Mouse (Mus musculus): ENCODE data around the gene Fgf15. TPM values are rescaled to one million over a fixed set of nuclear protein-coding genes. Genes with fewer than 3 reads are reported as not detected.

Fgf15 gene
- total and polyA plus RNA-seq, 3 experiments = not detected

DNA sequence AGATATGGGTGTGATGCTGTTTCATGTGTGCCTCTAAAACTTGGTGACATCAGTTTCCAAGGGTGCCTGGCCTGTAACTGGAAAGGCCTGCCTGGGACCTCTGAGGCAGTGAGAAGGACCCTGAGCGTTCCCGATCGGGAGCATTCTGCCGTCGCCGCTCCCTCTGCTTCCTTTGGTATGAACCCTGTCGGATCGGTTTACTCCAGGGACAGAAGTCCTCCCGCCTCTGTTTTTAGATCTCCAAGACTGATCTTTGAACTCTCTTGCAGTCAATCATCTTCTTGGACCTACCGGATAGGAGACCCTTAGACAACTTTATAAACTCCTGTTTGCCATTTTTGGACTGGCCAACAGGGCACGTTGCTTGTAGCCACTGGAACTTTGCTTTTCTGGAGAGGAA, 33.1 kb upstream of the Fgf15 start:
- peaks cover 52% of the 10 kb centered on the region for H3K27me3 ChIP-seq (replicated peaks)
- no peak overlapping the region for H3K27ac ChIP-seq (ENCODE audit: insufficient read depth, low read depth)
- dilution Hi-C loops (cut with MboI; ENCODE audit: extremely low pct_ligation_motif_present, extremely low pct_unique_long_range_greater_than_20kb, low sequenced_read_pairs) = no loop called here
- H3K9ac ChIP-seq (ENCODE audit: insufficient read depth, low read depth) = no peak overlapping the region
- TF ChIP-seq ELF1 (IDR thresholded peaks at IDR 0.05; ENCODE audit: low read depth, low read length) = no peak
- TF ChIP-seq MAFK (IDR thresholded peaks at IDR 0.05; ENCODE audit: insufficient replicate concordance, low read length) = no peak
- TF ChIP-seq PAX5 (IDR thresholded peaks at IDR 0.05; ENCODE audit: low read length) = no peak
- TF ChIP-seq MXI1 (IDR thresholded peaks at IDR 0.05; ENCODE audit: low read depth, low read length) = no peak
- TF ChIP-seq E2F4 (IDR thresholded peaks at IDR 0.05; ENCODE audit: insufficient replicate concordance, low read depth, low read length) = no peak
- no peak for TF ChIP-seq ZNF384 (IDR thresholded peaks at IDR 0.05; ENCODE audit: low read depth, low read length)
- no peak for TF ChIP-seq ZMIZ1 (IDR thresholded peaks at IDR 0.05; ENCODE audit: low read depth, low read length)
- no peak for TF ChIP-seq GABPA (IDR thresholded peaks at IDR 0.05; ENCODE audit: insufficient replicate concordance, low read depth, low read length)
- TF ChIP-seq BHLHE40 (IDR thresholded peaks at IDR 0.05; ENCODE audit: low read depth, low read length) = no peak
- H3K36me3 ChIP-seq (replicated peaks in 1 of 2; ENCODE audit: control insufficient read depth in 1 of 2, insufficient read depth in 1 of 2, low read length in 1 of 2) = no peaks in the 10 kb centered on the region
- H3K79me2 ChIP-seq (replicated peaks; ENCODE audit: control insufficient read depth, extremely low read depth, insufficient read depth, poor library complexity, severe bottlenecking) = no peaks in the 10 kb centered on the region
- no peak overlapping the region for H3K4me2 ChIP-seq (ENCODE audit: insufficient read depth, low read depth, poor library complexity, severe bottlenecking)
- H3K9me3 ChIP-seq (replicated peaks; ENCODE audit: low read length) = peaks cover 12% of the 10 kb centered on the region
- DNase-seq (ENCODE audit: extremely low read depth) = no peak
- in situ Hi-C loops (cut with MboI; ENCODE audit: low pct_ligation_motif_present, low pct_unique_long_range_greater_than_20kb, low sequenced_read_pairs) = no loop called here
- no peak overlapping the region for H3K4me3 ChIP-seq (replicated peaks in 1 of 3; ENCODE audit: low read depth in 2 of 3, low read length in 2 of 3, poor library complexity in 1 of 3)
- peaks cover 0 to 2% of the 10 kb centered on the region in 2 experiments; a peak in 1 of 4 replicates for H3K4me1 ChIP-seq (ENCODE audit: control insufficient read depth in 1 of 2, insufficient read depth in 2 of 2)

DNA sequence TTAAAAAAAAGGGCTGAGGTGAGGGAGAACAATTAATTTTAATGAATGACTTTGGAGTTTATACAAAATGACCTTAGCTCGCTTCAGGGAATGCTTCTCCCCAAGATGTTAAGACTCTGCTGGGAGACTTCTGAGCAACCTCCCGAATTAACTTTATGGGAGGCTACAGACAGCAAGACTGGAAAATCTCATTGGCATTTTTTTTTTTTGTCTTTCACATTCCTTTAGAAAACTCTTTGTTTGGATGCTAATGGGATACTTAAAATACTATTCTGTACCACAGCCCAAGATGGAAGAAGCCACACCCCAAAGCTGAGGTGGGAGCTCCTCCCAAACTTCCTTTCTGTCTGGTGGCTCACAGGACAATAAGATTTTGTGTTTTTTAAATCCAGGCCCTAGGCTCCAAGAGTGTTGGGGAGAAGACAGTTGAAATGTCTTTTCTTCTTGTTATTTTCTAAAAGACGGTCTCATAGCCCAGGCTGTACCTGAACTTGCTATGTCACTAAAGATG, 32.1 kb upstream of the Fgf15 start:
- dilution Hi-C loops (cut with MboI; ENCODE audit: extremely low pct_ligation_motif_present, extremely low pct_unique_long_range_greater_than_20kb, low sequenced_read_pairs) = no loop called here
- TF ChIP-seq TCF12 (IDR thresholded peaks at IDR 0.05; ENCODE audit: low read depth, low read length) (no peak), IRF4 (IDR thresholded peaks at IDR 0.05; ENCODE audit: low read depth, low read length) (no peak), HCFC1 (IDR thresholded peaks at IDR 0.05; ENCODE audit: low read depth, low read length) (no peak)
- no peaks in the 10 kb centered on the region for H3K79me2 ChIP-seq (replicated peaks; ENCODE audit: control insufficient read depth, extremely low read depth, insufficient read depth, poor library complexity, severe bottlenecking)

DNA sequence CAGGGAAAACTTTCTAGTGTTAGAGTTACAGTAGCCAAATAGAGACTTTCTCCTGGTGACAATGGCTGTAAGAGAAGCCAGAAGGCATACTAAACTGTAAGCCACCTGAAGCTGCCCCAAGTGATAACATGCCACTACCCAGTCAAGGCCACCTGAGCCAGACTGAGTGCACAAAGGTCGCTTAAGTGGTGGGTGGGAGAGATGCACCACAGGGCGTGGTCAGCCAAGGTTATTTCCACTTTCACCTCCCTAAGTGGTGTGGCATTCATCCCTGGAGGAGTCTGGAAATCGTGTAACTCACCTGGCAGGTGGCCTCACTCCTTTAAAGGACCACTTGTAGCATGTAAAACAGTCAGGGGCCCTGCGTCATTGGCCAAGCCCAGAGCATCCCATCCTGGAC, 29.2 kb upstream of the Fgf15 start:
- dilution Hi-C loops (cut with MboI; ENCODE audit: extremely low pct_ligation_motif_present, extremely low pct_unique_long_range_greater_than_20kb, low sequenced_read_pairs) = no loop called here
- Histone ChIP-seq H3K4me1 (ENCODE audit: control insufficient read depth in 1 of 2, insufficient read depth in 2 of 2) (no peaks in the 10 kb centered on the region), H3K4me3 (replicated peaks in 1 of 3; ENCODE audit: low read depth in 2 of 3, low read length in 2 of 3, poor library complexity in 1 of 3) (no peak overlapping the region), H3K27ac (ENCODE audit: insufficient read depth, low read depth) (no peak overlapping the region), H3K27me3 (replicated peaks) (peaks cover 70% of the 10 kb centered on the region), H3K9me3 (replicated peaks; ENCODE audit: low read length) (no peaks in the 10 kb centered on the region), H3K4me2 (ENCODE audit: insufficient read depth, low read depth, poor library complexity, severe bottlenecking) (no peak overlapping the region), H3K36me3 (replicated peaks in 1 of 2; ENCODE audit: control insufficient read depth in 1 of 2, insufficient read depth in 1 of 2, low read length in 1 of 2) (no peaks in the 10 kb centered on the region), H3K79me2 (replicated peaks; ENCODE audit: control insufficient read depth, extremely low read depth, insufficient read depth, poor library complexity, severe bottlenecking) (no peaks in the 10 kb centered on the region), H3K9ac (ENCODE audit: insufficient read depth, low read depth) (no peak overlapping the region)
- TF ChIP-seq RAD21 (IDR thresholded peaks at IDR 0.05; ENCODE audit: low read depth, low read length) (no peak), ZNF384 (IDR thresholded peaks at IDR 0.05; ENCODE audit: low read depth, low read length) (no peak), POLR2AphosphoS2 (IDR thresholded peaks at IDR 0.05; ENCODE audit: low read depth, low read length) (no peak), ZMIZ1 (IDR thresholded peaks at IDR 0.05; ENCODE audit: low read depth, low read length) (no peak), MAFK (IDR thresholded peaks at IDR 0.05; ENCODE audit: insufficient replicate concordance, low read length) (no peak), CHD1 (IDR thresholded peaks at IDR 0.05; ENCODE audit: low read depth, low read length) (no peak), HCFC1 (IDR thresholded peaks at IDR 0.05; ENCODE audit: low read depth, low read length) (no peak), MXI1 (IDR thresholded peaks at IDR 0.05; ENCODE audit: low read depth, low read length) (no peak), PAX5 (IDR thresholded peaks at IDR 0.05; ENCODE audit: low read length) (no peak), CHD2 (IDR thresholded peaks at IDR 0.05; ENCODE audit: low read length) (no peak), MEF2A (IDR thresholded peaks at IDR 0.05; ENCODE audit: borderline replicate concordance, low read depth, low read length) (no peak), IRF4 (IDR thresholded peaks at IDR 0.05; ENCODE audit: low read depth, low read length) (no peak), TCF12 (IDR thresholded peaks at IDR 0.05; ENCODE audit: low read depth, low read length) (no peak), ZC3H11A (IDR thresholded peaks at IDR 0.05; ENCODE audit: low read depth, low read length) (no peak)
- in situ Hi-C loops (cut with MboI; ENCODE audit: low pct_ligation_motif_present, low pct_unique_long_range_greater_than_20kb, low sequenced_read_pairs) = no loop called here
- DNase-seq (ENCODE audit: extremely low read depth) = no peak

More for the DNA sequence above, 32.1 kb upstream of the Fgf15 start:
- Histone ChIP-seq H3K4me1 (ENCODE audit: control insufficient read depth in 1 of 2, insufficient read depth in 2 of 2) (no peaks in the 10 kb centered on the region), H3K36me3 (replicated peaks in 1 of 2; ENCODE audit: control insufficient read depth in 1 of 2, insufficient read depth in 1 of 2, low read length in 1 of 2) (no peaks in the 10 kb centered on the region), H3K27ac (ENCODE audit: insufficient read depth, low read depth) (no peak overlapping the region), H3K9ac (ENCODE audit: insufficient read depth, low read depth) (no peak overlapping the region), H3K9me3 (replicated peaks; ENCODE audit: low read length) (peaks cover 12% of the 10 kb centered on the region), H3K27me3 (replicated peaks) (peaks cover 56% of the 10 kb centered on the region), H3K4me2 (ENCODE audit: insufficient read depth, low read depth, poor library complexity, severe bottlenecking) (no peak overlapping the region), H3K4me3 (replicated peaks in 1 of 3; ENCODE audit: low read depth in 2 of 3, low read length in 2 of 3, poor library complexity in 1 of 3) (no peak overlapping the region)
- in situ Hi-C loops (cut with MboI; ENCODE audit: low pct_ligation_motif_present, low pct_unique_long_range_greater_than_20kb, low sequenced_read_pairs) = no loop called here
- no peak for DNase-seq (ENCODE audit: extremely low read depth)

All from CH12.LX (cell line).